10 mouse cellular contexts compared by ENCODE assay signal in the genomic region with DNA sequence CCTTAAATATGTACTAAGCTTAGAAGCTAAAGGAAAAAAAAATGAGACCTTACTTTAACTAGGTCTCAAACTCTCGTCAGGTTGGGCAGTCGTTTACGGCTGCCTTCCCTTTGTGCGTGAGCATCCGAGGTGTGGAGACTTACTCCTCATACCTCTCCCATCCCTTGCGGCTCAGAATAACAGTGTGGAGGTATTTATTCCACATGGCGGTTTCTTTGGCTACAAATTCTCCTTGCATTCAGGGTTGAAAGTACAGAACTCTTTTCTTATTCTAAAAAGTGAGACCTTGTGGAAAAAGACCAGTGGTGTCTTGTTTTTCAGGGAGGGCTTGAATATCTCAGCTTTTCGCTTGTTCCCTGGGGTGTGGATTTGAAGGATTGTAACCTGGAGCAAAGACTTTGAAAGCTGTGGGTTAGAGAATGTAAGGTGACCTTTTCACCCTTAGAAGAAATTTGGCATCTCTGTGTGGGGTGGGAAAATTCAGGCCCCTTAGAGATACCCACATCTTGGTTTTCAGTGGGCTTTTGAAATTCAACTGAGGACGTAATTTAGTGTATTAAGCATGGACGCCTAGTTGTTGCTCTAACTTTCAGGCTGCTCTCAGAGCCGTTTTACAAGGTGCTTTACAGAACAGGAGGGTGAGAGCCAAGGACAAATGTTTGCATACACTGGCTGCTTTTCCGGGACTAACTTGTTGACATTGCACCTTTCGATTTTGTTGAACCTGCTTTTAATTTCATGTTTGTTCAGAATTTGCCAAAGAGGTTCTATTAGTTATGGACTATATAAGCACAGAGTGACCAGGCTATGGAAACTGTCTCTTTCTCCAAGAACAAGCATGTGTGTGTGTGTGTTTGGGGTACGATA. TPM values are rescaled to one million over a fixed set of nuclear protein-coding genes. Genes with fewer than 3 reads are reported as not detected.
A peak's percentile ranks its signal among the peaks of the same experiment; 100 is the strongest.
DNase-seq lines count a peak whose midpoint lies in the region; ATAC-seq and TF ChIP-seq lines count a peak whose summit lies in the region.
"Had no signal": no experiment of that assay in that cellular context is flagged by ENCODE, and none has a peak within 500 bp of the region (broad histone marks: within the 10 kb centered on the region; RNA-seq: fewer than 3 reads in every experiment).

No protein-coding gene starts in this region.

- ATAC-seq in lung, postnatal 0 days: peak; percentile 46; the same call in 1 of the 2 replicates
- ATAC-seq in hindbrain, embryonic 16.5 days: no peak
- no peak for ATAC-seq in erythroblast, adult 5-6 weeks (replicated peaks; ENCODE audit: low FRiP score, poor library complexity, severe bottlenecking)

- H3K4me2 ChIP-seq in lung, postnatal 0 days (replicated peaks; ENCODE audit: low read depth, low read length): peak overlapping the region; percentile 11
- no peak overlapping the region for H3K4me2 ChIP-seq in hindbrain, embryonic 16.5 days (ENCODE audit: low read length)

- H3K36me3 ChIP-seq in lung, postnatal 0 days (ENCODE audit: insufficient read depth, low read length): peaks cover 33% of the 10 kb centered on the region; the same call in 1 of the 2 replicates
- peaks cover 3% of the 10 kb centered on the region for H3K36me3 ChIP-seq in hindbrain, embryonic 16.5 days (ENCODE audit: control insufficient read depth, insufficient read depth, low read length)
- peaks cover 55% of the 10 kb centered on the region for H3K36me3 ChIP-seq in small intestine, adult 2 months (ENCODE audit: control insufficient read depth, insufficient read depth, low read length)

- TF ChIP-seq CTCF in gastrocnemius, adult 2 months (IDR thresholded peaks at IDR 0.05): no peak
- no peak for TF ChIP-seq CTCF in lung, postnatal 0 days (IDR thresholded peaks at IDR 0.05)
- no peak for TF ChIP-seq CTCF in small intestine, adult 2 months (IDR thresholded peaks at IDR 0.05; ENCODE audit: extremely low read depth, insufficient read length, insufficient replicate concordance, low read depth, low read length)

- H3K4me1 ChIP-seq in lung, postnatal 0 days (ENCODE audit: insufficient read depth, low read depth, low read length): 0 out of 2 replicates have a peak, but pooled peaks cover 5% of the 10 kb centered on the region
- H3K4me1 ChIP-seq in hindbrain, embryonic 16.5 days (ENCODE audit: control insufficient read depth, insufficient read depth, low read depth, low read length): no peaks in the 10 kb centered on the region
- H3K4me1 ChIP-seq in small intestine, adult 2 months (ENCODE audit: control insufficient read depth, insufficient read depth, insufficient read length, low read length): peaks cover 8% of the 10 kb centered on the region; the same call in 1 of the 2 replicates

- peak; percentile 4 for DNase-seq in gastrocnemius, adult 2 months
- no peak for DNase-seq in gastrocnemius, adult 18-20 months (ENCODE audit: low spot score)
- DNase-seq in lung, postnatal 0 days (ENCODE audit: low spot score): peak; percentile 68
- no peak for DNase-seq in lung, postnatal 36 days
- DNase-seq in gastrocnemius, postnatal 4 days (ENCODE audit: low spot score in 2 of 2): no peak
- DNase-seq: thymus, postnatal 36 days had no signal

- H3K9ac ChIP-seq in lung, postnatal 0 days (replicated peaks; ENCODE audit: low read depth): no peak overlapping the region
- no peak overlapping the region for H3K9ac ChIP-seq in hindbrain, embryonic 16.5 days (ENCODE audit: low read depth, low read length)

- H3K4me3 ChIP-seq in gastrocnemius, adult 2 months: no peak overlapping the region; the same call in 1 of the 2 replicates
- no peak overlapping the region for H3K4me3 ChIP-seq in lung, postnatal 0 days (ENCODE audit: low read depth, low read length)
- H3K4me3 ChIP-seq in hindbrain, embryonic 16.5 days (ENCODE audit: low read length): no peak overlapping the region
- no peak overlapping the region for H3K4me3 ChIP-seq in small intestine, adult 2 months (ENCODE audit: low read depth, low read length)

- WGBS in lung, postnatal 0 days: 52% methylated on average over 14 of the region's 14 CpGs
- 58% methylated on average over 14 of the region's 14 CpGs for whole genome bisulfite sequencing in hindbrain, embryonic 16.5 days
- WGBS in small intestine, adult 2 months: 69% methylated on average over 14 of the region's 14 CpGs

- intact Hi-C loops in gastrocnemius, adult 2 months (cut with DNase I): no loop called here

- peak overlapping the region; percentile 81 for H3K27ac ChIP-seq in gastrocnemius, adult 2 months
- peak overlapping the region; percentile 91 for H3K27ac ChIP-seq in lung, postnatal 0 days (ENCODE audit: low read length)
- H3K27ac ChIP-seq in hindbrain, embryonic 16.5 days (ENCODE audit: low read depth, low read length): peak overlapping the region; percentile 21; the same call in 1 of the 2 replicates
- peak overlapping the region; percentile 50 for H3K27ac ChIP-seq in small intestine, adult 2 months (ENCODE audit: insufficient read depth, low read depth, low read length)

- no peaks in the 10 kb centered on the region for H3K9me3 ChIP-seq in lung, postnatal 0 days (ENCODE audit: low read length)
- no peaks in the 10 kb centered on the region for H3K9me3 ChIP-seq in hindbrain, embryonic 16.5 days (ENCODE audit: control insufficient read depth, low read length)

- TF ChIP-seq POLR2A in small intestine, adult 2 months (IDR thresholded peaks at IDR 0.05; ENCODE audit: low read depth, low read length): no peak

- TF ChIP-seq EP300 in lung, postnatal 0 days (IDR thresholded peaks at IDR 0.05): no peak

- no peaks in the 10 kb centered on the region for H3K27me3 ChIP-seq in lung, postnatal 0 days (replicated peaks; ENCODE audit: insufficient read depth, low read length)
- no peaks in the 10 kb centered on the region for H3K27me3 ChIP-seq in hindbrain, embryonic 16.5 days (replicated peaks; ENCODE audit: control insufficient read depth, insufficient read depth, low read length)
- no peaks in the 10 kb centered on the region for H3K27me3 ChIP-seq in small intestine, adult 2 months (ENCODE audit: control insufficient read depth, insufficient read depth, low read length)

RNA-seq across cellular contexts. Expression of a gene that starts 27.7 kb away (rescaled TPM):
- under 1 TPM in 1 of 2 experiments, not detected in 1; 0.26 TPM for total RNA-seq in gastrocnemius, adult 2 months (2021)
- total RNA-seq in gastrocnemius, adult 18-20 months (2021): not detected
- 8.7 and 10.3 TPM in 2 replicates for polyA plus RNA-seq in lung, postnatal 0 days (2015; fragmentation: Nextera tagmentation; extraction: Ambion mirVana)
- polyA plus RNA-seq in hindbrain, embryonic 16.5 days (2015; fragmentation: Nextera tagmentation; extraction: Ambion mirVana): 5.6 and 8.3 TPM in 2 replicates
- 0.61 and 0.93 TPM in 2 replicates for polyA plus RNA-seq in small intestine, adult 2 months (2012; rRNA removed)
- total RNA-seq in gastrocnemius, postnatal 4 days (2021): under 1 TPM in 1 of 2 experiments, not detected in 1; 0.74 TPM
- not detected in 2 replicates for total RNA-seq in erythroblast, adult 5-6 weeks (2015; ENCODE audit: low replicate concordance)
- total RNA-seq in erythroblast, adult 5-6 weeks (2017; ENCODE audit: low replicate concordance): not detected in 2 replicates
- total RNA-seq: megakaryocyte, adult 5-6 weeks had no signal

RNA-seq across cellular contexts. Expression of a gene that starts 28.1 kb away (rescaled TPM):
- not detected for total RNA-seq in gastrocnemius, adult 2 months (2021)
- not detected for total RNA-seq in gastrocnemius, adult 18-20 months (2021)
- polyA plus RNA-seq in lung, postnatal 0 days (2015; fragmentation: Nextera tagmentation; extraction: Ambion mirVana): not detected in 2 replicates
- polyA plus RNA-seq in hindbrain, embryonic 16.5 days (2015; fragmentation: Nextera tagmentation; extraction: Ambion mirVana): 2.5 TPM in 2 replicates
- polyA plus RNA-seq in small intestine, adult 2 months (2012; rRNA removed): 0.17 TPM in 1 of 2 replicates, not detected in the other
- total RNA-seq in gastrocnemius, postnatal 4 days (2021): not detected
- not detected in 2 replicates for total RNA-seq in erythroblast, adult 5-6 weeks (2015; ENCODE audit: low replicate concordance)
- not detected in 2 replicates for total RNA-seq in erythroblast, adult 5-6 weeks (2017; ENCODE audit: low replicate concordance)
- total RNA-seq: megakaryocyte, adult 5-6 weeks had no signal

RNA-seq across cellular contexts. Expression of a gene that starts 54.0 kb away (rescaled TPM):
- 10 to 100 TPM; 34.9 to 35.6 TPM for total RNA-seq in gastrocnemius, adult 2 months (2021)
- total RNA-seq in gastrocnemius, adult 18-20 months (2021): 10 to 100 TPM; 29.1 to 33.3 TPM
- polyA plus RNA-seq in lung, postnatal 0 days (2015; fragmentation: Nextera tagmentation; extraction: Ambion mirVana): 149 and 153 TPM in 2 replicates
- 22.7 and 23.2 TPM in 2 replicates for polyA plus RNA-seq in hindbrain, embryonic 16.5 days (2015; fragmentation: Nextera tagmentation; extraction: Ambion mirVana)
- 37.6 and 97.6 TPM in 2 replicates for polyA plus RNA-seq in small intestine, adult 2 months (2012; rRNA removed)
- total RNA-seq in gastrocnemius, postnatal 4 days (2021): 100 to 1,000 TPM; 110 TPM
- 49.6 and 78.6 TPM in 2 replicates for total RNA-seq in erythroblast, adult 5-6 weeks (2015; ENCODE audit: low replicate concordance)
- 40.3 and 58.8 TPM in 2 replicates for total RNA-seq in erythroblast, adult 5-6 weeks (2017; ENCODE audit: low replicate concordance)

RNA-seq across cellular contexts. Expression of a gene that starts 56.4 kb away (rescaled TPM):
- 10 to 100 TPM; 10.5 to 15.0 TPM for total RNA-seq in gastrocnemius, adult 2 months (2021)
- 10 to 100 TPM in 1 of 2 experiments, 1 to 10 TPM in 1; 8.8 to 11.4 TPM for total RNA-seq in gastrocnemius, adult 18-20 months (2021)
- 7.8 and 18.7 TPM in 2 replicates for polyA plus RNA-seq in lung, postnatal 0 days (2015; fragmentation: Nextera tagmentation; extraction: Ambion mirVana)
- 2.6 and 4.2 TPM in 2 replicates for polyA plus RNA-seq in hindbrain, embryonic 16.5 days (2015; fragmentation: Nextera tagmentation; extraction: Ambion mirVana)
- 1.7 and 75.5 TPM in 2 replicates for polyA plus RNA-seq in small intestine, adult 2 months (2012; rRNA removed)
- 1 to 10 TPM; 2.3 to 2.6 TPM for total RNA-seq in gastrocnemius, postnatal 4 days (2021)
- total RNA-seq in erythroblast, adult 5-6 weeks (2015; ENCODE audit: low replicate concordance): 0.96 and 4.6 TPM in 2 replicates
- total RNA-seq in erythroblast, adult 5-6 weeks (2017; ENCODE audit: low replicate concordance): 0.42 TPM in 1 of 2 replicates, not detected in the other

Comparison
In these comparisons a context has a peak if more than half of its experiments do, and no peak if none do; other contexts are left out.
1. DNase-seq: peak in gastrocnemius, adult 2 months (single experiment) and lung, postnatal 0 days (single experiment); none in gastrocnemius, adult 18-20 months (single experiment), lung, postnatal 36 days (single experiment) and gastrocnemius, postnatal 4 days (0 of 2).
2. H3K27ac ChIP-seq: peak in every context shown above with its lines; median percentile 91 in lung, postnatal 0 days; 81 in gastrocnemius, adult 2 months; 50 in small intestine, adult 2 months; 21 in hindbrain, embryonic 16.5 days.